Mouse (Mus musculus) E14TG2a.4 (cell line): ENCODE measurements at regions not wholly inside any gene's neighbourhood (a gene's known extent, or its start where the extent isn't known, plus 50 kb on each side); places are given as distances from the start of the nearest gene placed in this dataset.

ENCODE experiments used
- CTCF ChIP-seq: conservative IDR thresholded peaks from 2 replicates; pipeline ENCODE4 v1.5.1; 2014; ENCODE audit warnings: low read length
- NANOG ChIP-seq: IDR thresholded peaks from 2 replicates; pipeline ENCODE4 v1.6.1; 2014; ENCODE audit warnings: borderline replicate concordance, low read length, mixed read lengths

- TF ChIP-seq CTCF, result no peak
- no peak for TF ChIP-seq NANOG
Observed at GRCm38 (mm10) chr7:70104486-70104885, 262.0 kb downstream of the Nr2f2 start.
